Mouse (Mus musculus): ENCODE results near the gene Gm10413.
"Not testable (repeated sequence)": the region's sequence is repeated elsewhere in the genome, so short reads cannot be mapped to it uniquely, and the experiment has no call there.

Gm10413 gene

GRCm38 (mm10) chr14:3394793-3395192 lies at the start of gene Gm10413:
Gene Gm10413 (plus strand): TSS chr14:3395093.
- DNase-seq (ENCODE audit: low spot score in 2 of 2) = not testable (repeated sequence)

GRCm38 (mm10) chr14:3412314-3412713 lies 17.4 kb downstream of the Gm10413 start, which contains the start of gene Gm10409:
Gene Gm10409 (plus strand): TSS chr14:3412614.
- not testable (repeated sequence) for DNase-seq (ENCODE audit: low spot score in 2 of 2)

- not testable (repeated sequence) for DNase-seq (ENCODE audit: low spot score in 2 of 2)
These were observed 32.9 kb downstream of the Gm10413 start, which contains the start of gene Gm3005 for GRCm38 (mm10) chr14:3427803-3428202. Gene Gm3005 (plus strand): TSS chr14:3428103.

GRCm38 (mm10) chr14:3449079-3449478 lies 54.2 kb downstream of the Gm10413 start, which contains the start of gene Gm10408:
Gene Gm10408 (plus strand): TSS chr14:3449379.
- DNase-seq (ENCODE audit: low spot score in 2 of 2) = not testable (repeated sequence)
